Mouse (Mus musculus) A20 (cell line): ENCODE data around the gene Cldn19.

ENCODE experiments used
- DNase-seq: peaks from one replicate; pipeline ENCODE4 v3.0.0-alpha.2; 2011; ENCODE audit warnings: low read depth, low spot score

The Cldn19 gene

DNA sequence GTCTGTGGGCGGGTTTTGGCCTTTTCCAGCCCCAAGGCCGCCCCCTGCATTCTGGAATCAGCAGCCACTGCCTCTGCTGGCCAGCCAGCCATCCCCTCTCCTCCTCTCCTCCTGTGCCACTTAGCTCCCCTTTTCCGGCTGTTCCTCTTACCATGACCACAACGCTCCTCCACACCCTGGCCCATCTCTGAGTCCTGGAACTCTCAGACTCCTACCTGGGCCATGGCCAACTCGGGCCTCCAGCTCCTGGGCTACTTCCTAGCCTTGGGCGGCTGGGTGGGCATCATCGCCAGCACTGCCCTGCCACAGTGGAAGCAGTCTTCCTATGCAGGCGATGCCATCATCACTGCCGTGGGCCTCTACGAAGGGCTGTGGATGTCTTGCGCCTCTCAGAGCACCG lies at the start of gene Cldn19:
Gene Cldn19, plus strand, starts transcription at position 64 of the 400 bp plus-strand sequence.
- DNase-seq = no peak

DNA sequence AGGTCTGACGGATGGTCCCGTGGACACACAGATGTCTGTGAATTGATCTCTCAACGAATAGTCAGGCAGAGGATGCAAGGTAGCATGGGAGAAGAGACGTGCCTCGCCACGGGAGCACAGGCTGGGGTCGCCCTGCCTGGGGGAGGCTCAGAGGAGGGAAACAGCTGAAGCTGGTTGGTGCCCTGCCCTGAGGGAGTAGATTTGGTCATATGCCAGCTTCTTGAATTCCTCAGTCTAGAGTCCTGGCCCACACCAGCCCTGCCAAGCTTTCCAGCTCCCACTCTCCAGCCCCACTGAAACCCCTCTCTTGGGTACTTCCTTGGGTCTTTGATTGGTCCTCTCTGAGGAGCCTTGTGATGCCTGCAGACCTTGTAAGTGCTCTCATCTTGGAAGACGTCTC lies 38.5 kb upstream of the Cldn19 start:
- no peak for DNase-seq

DNA sequence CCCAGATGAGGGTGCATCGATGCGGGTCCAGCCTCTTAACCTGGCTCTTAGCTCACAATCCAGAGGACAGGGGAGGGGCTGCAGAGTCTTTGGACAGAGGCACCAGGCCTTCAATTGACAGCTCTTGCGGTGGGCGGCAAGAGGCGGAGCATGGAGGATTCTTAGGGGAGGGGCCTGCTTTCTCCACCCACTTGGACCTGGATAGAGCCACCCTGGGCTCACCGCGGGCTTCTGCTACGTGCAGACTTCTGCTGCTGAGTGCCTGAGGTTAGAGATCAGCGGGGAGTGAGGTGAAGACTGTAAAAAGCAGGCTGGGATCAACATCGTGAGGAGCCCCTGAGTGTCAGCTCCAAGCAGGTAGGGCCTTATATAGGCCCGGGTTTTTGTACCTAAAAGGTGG lies 37.0 kb upstream of the Cldn19 start, which contains the start of gene Tmem269:
Gene Tmem269, minus strand, starts transcription at position 49 of the 400 bp plus-strand sequence.
- DNase-seq = no peak

DNA sequence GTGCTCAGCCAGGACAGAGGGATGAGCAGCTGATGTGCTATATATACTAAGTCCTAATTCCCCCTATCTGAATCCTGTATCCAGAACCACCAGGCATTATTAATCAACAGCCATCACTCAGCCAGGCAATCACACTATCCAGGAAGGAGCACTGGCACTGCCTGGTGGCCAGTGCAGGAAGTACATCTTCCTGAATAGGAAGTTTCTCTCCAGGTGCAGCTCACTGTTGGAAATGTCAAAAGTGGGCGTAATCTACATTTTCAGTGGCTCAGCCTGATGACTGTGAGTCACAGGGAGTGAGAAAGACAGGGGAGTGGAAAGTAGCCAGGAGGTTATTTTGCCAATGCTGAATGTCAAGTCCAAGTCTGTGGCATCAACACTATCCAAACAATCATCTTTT lies 31.5 kb upstream of the Cldn19 start:
- DNase-seq = peak; percentile 50

DNA sequence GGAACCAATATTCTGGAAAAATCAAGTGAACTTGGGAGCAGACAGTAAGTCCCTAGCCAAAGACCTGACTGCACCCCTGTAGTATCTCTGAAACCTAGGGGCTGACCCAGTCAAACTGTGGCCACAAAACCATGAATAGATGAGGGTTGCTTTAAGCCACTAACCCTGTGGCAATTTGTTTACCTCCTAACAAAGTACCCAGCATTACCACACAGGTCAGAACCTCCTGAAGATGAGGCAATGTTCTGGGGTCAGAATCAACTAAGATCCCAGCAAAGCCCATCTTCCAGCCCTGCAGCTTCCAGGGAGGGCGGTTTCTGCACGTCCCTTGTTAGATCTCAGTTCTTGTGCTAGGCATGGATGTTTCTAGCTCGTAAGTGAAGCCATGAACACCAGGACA lies 30.7 kb upstream of the Cldn19 start:
- DNase-seq = no peak

DNA sequence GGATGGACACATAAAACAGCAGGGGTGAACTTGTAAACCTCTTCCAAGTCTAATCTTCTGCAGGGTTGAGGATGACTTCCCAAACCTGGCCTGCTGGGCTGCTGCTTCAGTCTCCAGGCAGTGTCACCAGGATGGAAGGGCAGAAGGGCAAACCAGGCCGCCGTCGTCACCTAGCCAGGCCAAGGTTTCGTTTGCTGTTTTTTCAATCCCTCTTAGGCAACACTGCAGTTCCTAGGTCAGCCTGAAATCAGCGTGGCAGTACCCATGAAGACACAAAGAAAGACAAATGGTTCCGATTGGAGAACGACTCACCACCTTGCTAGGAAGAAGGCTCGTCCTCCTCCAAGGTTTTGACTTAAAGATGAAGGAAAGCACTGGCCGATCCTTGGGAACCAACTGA lies 29.5 kb upstream of the Cldn19 start:
- DNase-seq = no peak

DNA sequence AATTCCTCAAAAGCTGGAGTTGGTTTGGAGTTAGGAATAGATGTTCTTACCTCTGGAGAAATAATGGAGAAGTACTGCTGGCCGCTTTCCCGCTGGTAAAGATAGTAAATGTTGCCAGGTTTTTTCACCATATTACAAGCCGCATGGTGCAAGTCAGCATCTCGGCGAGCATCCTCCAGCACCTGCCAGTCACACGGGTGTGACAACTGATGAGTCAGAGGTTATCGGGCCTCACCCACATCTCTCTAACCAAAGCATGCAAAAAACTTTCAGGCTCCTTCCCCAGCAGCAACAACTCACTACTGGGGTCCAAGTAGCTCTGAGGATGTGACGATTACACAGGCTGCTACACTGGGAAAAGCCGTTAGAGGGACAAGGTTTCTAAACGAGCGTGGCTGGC lies 28.5 kb upstream of the Cldn19 start:
- no peak for DNase-seq

DNA sequence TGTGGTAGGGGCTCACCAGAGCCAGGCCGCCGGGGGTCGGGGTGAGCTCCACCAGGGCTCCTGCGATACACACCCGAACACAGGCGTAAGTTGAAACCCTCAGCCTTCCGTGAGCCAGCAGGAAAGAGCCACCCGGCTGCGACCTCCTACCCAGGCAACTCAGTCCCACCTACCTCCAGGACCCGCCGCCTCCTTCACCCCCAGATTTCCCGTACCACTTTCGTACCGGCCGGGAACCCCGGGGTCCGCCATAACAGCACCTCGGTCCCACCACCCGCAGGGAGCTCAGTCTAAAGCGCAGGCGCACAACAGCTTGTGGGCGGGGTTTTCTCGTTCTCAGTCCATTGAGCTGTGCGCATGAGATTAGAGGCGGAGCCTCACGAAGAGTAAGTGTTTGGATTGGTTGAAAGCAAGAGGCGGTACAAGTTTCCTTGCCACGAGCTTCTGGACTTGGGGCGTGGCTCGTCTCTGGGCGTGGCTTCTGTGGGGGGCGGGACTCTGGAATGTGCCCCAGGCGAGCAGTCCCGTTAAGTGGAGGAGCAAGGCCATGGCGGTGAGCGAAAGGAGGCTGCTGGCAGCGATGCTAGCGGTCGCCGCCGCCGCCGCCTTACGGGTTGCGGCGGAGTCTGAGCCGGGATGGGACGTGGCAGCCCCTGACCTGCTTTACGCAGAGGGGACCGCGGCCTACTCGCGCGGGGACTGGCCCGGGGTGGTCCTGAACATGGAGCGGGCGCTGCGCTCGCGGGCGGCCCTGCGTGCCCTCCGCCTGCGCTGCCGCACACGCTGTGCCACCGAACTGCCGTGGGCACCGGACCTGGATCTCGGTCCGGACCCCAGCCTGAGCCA lies 22.6 kb upstream of the Cldn19 start, which contains the start of the genes AU022252 and P3h1:
Gene AU022252, minus strand, starts transcription at position 303 of the 846 bp plus-strand sequence.
Gene P3h1, plus strand, starts transcription at position 506 of the 846 bp plus-strand sequence.
- DNase-seq = peak; percentile 99

DNA sequence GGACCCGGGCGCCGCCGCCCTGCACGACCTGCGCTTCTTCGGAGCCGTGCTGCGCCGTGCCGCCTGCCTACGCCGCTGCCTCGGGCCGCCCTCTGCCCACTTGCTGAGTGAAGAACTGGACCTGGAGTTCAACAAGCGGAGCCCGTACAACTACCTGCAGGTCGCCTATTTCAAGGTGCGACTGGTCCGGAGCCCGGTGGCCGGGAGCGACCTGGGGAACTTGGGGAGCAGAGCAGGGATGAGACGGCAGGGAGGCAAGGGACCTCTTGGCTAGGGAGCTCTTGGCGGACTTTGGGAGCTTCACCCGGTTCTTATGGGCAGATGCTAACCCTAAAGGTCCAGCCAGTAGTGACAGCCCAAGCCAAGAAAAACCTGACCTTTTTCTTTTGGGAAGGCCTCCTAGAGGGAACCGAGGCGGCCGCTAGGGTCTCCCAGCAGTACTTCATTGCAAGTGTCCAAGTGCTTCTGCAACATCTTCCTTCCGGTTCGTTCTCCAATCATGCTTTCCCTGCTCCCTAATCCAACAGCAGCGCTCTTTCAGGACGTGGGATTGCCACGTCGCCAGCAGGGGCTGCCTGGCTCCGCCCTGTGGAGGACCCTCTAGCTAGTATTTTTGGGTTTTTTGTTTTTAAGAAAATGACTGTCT lies 21.8 kb upstream of the Cldn19 start:
- no peak for DNase-seq

DNA sequence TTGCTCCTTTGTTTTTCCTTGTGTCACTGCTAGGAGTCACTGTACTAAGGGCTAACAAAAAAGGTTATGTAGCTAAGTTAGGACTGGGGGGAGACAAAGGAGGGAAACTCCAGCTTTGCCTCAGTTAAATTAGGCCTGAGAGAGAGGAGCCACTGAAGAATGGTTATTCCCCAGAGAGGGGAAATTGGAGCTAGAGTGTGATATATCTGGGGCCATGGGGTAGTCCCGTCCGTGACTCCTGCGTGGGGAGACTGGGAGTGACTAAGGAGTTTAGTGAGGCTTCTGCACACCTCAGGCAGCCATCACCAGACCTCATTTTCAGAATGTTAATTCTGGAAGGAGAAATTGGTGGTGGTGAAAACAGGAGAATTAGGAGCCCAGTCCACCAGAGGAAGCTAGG lies 20.9 kb upstream of the Cldn19 start:
- no peak for DNase-seq

DNA sequence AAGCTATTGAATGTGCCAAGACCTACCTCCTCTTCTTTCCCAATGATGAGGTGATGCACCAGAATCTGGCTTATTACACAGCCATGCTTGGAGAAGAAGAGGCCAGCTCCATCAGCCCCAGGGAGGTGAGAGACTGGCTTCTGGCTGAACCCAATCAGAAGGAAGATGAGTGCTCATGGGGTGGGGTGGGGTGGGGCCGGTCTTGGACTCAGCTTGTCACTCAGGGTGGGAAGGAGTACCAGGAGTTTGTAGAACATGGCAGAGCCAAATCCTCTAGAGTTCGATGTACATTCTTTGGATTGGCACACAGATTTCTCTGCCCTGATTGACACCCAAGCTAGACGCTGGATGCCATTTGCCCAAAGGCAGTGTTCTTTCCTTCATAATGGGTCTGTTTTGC lies 16.6 kb upstream of the Cldn19 start:
- no peak for DNase-seq

DNA sequence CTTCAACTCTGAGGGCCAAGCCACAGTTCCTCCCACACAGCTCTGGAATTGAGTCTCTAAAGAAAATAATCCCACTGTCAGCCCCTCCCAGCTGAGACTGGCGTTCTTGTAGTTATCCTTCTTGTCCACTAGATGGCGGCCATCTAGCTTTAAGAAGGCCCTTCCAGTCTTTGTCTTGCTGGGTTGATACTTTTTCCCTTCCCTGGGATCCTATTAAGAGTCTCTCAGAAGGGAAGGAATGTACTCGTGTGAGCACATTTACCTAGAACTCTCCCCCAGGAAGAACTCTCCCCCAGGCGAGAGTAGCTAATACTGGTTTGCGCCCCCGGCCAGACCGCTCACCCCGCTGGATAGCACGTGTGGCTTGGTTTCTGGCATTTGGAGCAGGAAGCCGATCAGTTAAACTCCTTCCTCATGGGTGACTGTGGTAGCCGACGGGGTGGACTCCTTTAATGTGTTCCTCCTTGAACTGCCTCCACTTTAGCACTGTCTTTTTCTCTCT lies 16.0 kb upstream of the Cldn19 start:
- DNase-seq = peak; percentile 70

DNA sequence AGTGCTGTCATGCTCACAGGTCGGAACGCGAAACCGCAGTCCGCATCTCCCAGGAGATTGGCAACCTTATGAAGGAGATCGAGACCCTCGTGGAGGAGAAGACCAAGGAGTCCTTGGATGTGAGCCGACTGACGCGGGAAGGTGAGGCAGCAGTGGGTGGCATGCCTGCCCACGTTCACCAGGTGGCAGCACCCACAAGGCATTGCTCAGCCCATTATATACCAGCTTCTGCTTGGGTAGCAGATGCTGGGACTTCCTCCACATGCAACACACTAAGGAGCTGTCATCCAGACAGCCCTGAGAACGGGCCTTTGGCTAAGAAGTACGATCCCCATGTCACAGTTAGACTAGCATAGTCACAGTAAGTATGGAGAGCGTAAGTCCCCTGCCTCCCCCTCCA lies 13.6 kb upstream of the Cldn19 start:
- peak; percentile 27 for DNase-seq

DNA sequence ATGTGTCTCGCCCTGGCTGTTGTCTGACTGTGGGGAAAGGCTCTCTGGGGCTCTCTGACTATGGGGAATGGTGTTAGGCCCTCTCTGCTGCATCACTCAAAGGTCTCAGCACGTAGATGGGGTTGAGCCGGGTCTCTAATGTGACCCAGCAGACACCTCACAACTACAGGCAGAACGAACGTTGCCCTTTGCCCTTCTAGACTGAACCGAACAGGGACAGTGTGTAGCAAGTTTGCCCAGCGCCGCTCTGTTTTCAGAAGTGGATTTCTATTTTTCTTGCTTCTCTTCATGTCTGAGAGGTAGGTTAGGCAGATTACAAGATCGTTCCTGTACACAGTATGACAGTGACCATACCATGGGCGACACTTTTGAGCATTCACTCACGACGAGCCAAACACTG lies 12.6 kb upstream of the Cldn19 start:
- DNase-seq = no peak

DNA sequence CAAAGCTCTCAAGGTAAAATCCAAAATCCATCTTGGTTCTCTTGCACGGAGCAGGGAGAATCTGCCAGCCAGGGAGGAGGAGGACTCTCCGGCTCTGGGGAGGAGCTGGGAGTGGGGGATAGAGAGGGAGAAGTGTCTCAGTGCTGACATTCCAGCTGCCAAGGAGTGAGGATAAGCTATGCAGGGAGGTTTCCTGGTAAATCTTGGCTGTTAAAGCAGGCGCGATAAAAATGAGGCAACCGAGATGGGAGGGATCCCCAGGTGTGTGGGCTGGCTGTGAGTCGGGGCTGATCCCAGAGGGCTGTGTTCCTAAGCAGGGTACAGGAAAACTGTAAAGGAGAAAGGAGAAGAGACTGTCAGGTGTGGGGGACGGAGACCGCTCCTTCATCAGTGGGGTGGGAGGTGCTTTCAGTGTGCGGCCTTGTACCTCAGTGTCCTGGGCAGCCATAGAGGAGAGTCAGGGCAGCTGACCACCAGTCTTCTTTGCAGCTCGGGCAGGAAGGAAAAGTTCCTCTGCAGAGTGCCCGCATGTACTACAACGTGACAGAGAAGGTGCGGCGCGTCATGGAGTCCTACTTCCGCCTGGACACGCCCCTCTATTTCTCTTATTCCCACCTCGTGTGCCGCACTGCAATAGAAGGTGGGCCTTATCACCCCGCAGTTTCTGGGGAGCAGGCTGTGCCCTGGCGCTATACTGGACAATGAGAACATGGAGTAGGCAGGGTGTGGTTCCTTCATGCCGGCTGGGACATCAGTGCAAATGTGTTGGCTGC lies 10.6 kb upstream of the Cldn19 start:
- no peak for DNase-seq

DNA sequence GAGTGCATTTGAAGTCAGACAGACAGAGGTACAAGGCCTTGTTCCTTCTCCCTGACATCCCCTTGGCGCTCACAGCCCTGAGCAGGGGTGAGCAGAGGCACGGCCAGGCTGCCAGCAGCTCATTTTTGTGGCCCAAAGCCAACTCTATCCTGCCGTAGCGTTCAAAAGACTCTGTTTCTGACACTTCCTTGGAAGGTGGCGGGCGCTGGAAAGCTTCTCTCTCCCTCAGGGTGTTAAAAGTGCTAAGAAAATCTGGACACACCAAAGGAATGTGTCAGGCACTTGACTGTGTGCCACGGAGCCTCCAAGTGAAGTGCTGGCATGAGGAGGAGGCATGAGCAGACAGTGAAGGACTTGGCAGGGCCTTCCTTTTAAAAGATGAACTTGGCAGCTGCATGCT lies 9.7 kb upstream of the Cldn19 start:
- DNase-seq = no peak

DNA sequence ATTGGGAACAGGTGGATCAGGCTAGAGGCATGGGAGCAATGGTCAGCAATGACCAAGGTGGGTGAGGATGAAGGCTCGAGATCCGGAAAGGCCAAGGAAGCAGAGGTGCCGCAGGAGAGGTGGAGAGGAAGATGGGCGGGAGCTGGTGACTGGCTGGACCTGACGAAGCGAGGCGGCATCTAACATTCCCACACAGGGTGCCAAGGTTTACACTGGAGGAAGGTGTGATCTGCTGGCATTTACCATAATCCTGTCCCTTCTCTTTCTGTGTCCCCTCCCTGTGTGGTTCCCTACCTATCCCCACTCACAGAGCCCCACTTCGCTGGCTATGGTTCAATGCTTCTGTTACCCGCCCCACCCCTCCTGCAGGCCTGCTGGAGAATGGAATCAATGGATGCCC lies 9.3 kb upstream of the Cldn19 start:
- DNase-seq = no peak

DNA sequence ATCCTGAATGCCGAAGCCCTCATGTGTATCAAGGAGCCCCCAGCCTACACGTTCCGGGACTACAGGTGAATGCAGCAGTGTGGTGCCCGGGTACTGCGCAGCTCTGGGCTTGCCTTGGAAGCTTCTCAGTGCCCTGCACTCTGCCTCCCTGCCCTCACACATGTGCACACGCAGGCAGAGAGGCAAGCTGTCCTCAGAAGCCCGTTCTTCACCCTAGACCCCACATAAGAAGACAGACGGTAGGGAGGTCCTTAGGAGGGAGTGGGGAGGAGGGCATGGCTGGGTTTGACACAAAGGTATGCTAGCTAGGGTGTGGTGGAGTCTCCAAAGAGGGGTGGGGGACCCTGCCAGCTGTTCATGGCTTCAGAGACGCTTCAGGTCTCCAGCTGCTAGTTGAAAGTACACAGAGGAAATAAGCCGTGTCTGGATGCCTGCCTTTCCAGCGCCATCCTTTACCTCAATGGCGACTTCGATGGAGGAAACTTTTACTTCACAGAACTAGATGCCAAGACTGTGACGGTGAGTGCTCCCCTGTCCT lies 8.5 kb upstream of the Cldn19 start:
- DNase-seq = no peak

DNA sequence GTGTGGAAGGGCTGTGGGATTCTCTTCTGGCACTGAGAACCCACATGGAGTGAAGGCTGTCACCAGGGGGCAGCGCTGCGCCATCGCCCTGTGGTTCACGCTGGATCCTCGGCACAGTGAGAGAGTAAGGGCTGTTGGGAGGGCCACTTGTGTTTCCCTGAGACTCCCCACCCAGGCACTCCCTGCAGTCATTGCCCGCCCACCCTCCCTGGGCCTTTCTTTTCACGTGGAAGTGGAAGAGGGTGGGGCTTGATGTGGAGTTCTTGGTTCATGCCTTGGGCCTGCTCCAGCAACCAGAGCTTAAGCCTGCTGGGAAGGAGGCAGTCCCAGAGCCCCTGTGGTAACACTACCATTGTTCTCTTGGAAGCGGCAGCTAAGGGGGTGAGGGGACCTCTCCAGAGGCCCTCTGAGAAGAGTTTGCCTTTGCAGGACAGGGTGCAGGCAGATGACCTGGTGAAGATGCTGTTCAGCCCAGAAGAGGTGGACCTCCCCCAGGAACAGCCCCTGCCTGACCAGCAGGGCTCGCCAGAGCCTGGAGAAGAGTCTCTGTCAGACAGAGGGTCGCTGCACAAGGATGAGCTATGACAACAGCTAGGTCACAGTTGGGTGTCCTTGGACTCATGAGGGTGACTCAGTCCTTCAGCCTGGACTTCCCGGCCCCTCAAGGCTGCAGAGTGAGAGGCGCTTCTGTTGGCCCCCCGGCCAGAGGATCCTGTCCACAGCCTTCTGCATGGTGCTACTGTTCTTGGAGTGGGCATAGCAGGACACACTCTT lies 7.6 kb upstream of the Cldn19 start:
- DNase-seq = peak; percentile 58

DNA sequence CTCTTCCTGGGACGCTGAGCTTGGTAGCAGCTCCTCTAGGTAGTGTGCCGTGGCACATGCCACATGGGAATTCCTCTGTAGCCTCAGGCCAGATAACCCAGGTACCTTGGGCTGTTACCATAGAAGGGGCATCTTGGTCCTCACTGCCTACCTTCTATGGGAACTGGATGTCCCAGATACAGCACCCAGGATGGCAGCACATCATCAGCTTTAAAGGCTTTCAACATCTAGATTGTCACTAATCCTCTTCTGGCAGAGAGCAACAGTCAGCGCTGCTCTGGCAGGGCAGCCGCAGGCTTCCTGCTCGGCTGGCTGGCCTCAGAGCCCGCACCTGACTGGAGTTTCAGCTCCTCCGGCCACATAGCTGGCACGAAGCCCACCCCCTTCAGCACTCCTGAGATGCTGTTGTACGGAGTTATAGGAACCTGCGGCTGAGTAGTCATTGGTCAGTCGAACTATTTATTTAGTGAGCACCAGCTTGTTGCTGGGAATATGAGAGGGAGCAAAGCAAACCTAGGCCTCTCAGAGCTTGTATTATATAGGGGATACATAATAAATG lies 6.7 kb upstream of the Cldn19 start:
- no peak for DNase-seq
